Mouse (Mus musculus): ENCODE results near the gene Gnb1l.
A peak's percentile ranks its signal among the peaks of the same experiment; 100 is the strongest.
"Not testable (repeated sequence)": the region's sequence is repeated elsewhere in the genome, so short reads cannot be mapped to it uniquely, and the experiment has no call there.

The Gnb1l gene

GRCm38 (mm10) chr16:18483839-18484238, 14.7 kb upstream of the Gnb1l start:
- peak in 1 of 2 experiments; percentile 1 for DNase-seq

GRCm38 (mm10) chr16:18484386-18484785, 14.1 kb upstream of the Gnb1l start:
- DNase-seq, result peak in 1 of 2 experiments; percentile 0

- peak in 1 of 2 experiments; percentile 1 for DNase-seq
Measured at GRCm38 (mm10) chr16:18484794-18485435, 13.6 kb upstream of the Gnb1l start.

- DNase-seq, result peak in 1 of 2 experiments; percentile 5
Measured at GRCm38 (mm10) chr16:18486126-18486525, 12.4 kb upstream of the Gnb1l start.

- no peak for DNase-seq
Measured at GRCm38 (mm10) chr16:18490281-18490680, 8.2 kb upstream of the Gnb1l start.

GRCm38 (mm10) chr16:18490894-18491293, 7.6 kb upstream of the Gnb1l start:
- DNase-seq, result no peak

GRCm38 (mm10) chr16:18497865-18498515, 523 bp upstream of the Gnb1l start:
- peak in 1 of 2 experiments; percentile 78 for DNase-seq

- DNase-seq, result no peak
Measured at GRCm38 (mm10) chr16:18498996-18499395, 483 bp downstream of the Gnb1l start.

GRCm38 (mm10) chr16:18501531-18501930, 3.0 kb downstream of the Gnb1l start:
- DNase-seq, result peak; percentile 40 to 67

- peak; percentile 50 to 66 for DNase-seq
Measured at GRCm38 (mm10) chr16:18503566-18504342, 5.2 kb downstream of the Gnb1l start.

GRCm38 (mm10) chr16:18506524-18507199, 8.1 kb downstream of the Gnb1l start:
- DNase-seq, result no peak

GRCm38 (mm10) chr16:18507200-18507549, 8.7 kb downstream of the Gnb1l start:
- no peak for DNase-seq

GRCm38 (mm10) chr16:18511741-18512140, 13.2 kb downstream of the Gnb1l start:
- DNase-seq, result no peak

GRCm38 (mm10) chr16:18513508-18513907, 15.0 kb downstream of the Gnb1l start:
- DNase-seq, result no peak

- peak; percentile 74 to 79 for DNase-seq
Measured at GRCm38 (mm10) chr16:18518091-18518490, 19.6 kb downstream of the Gnb1l start.

- no peak for DNase-seq
Measured at GRCm38 (mm10) chr16:18523563-18524245, 25.2 kb downstream of the Gnb1l start.

GRCm38 (mm10) chr16:18528656-18529055, 30.1 kb downstream of the Gnb1l start:
- DNase-seq, result no peak

GRCm38 (mm10) chr16:18533061-18533460, 34.5 kb downstream of the Gnb1l start:
- not testable (repeated sequence) for DNase-seq

GRCm38 (mm10) chr16:18537407-18537990, 39.0 kb downstream of the Gnb1l start:
- DNase-seq, result no peak

- no peak for DNase-seq
Measured at GRCm38 (mm10) chr16:18539281-18539680, 40.8 kb downstream of the Gnb1l start.

- no peak for DNase-seq
Measured at GRCm38 (mm10) chr16:18543151-18543829, 44.8 kb downstream of the Gnb1l start.

- DNase-seq, result no peak
Measured at GRCm38 (mm10) chr16:18547891-18548290, 49.4 kb downstream of the Gnb1l start.
